Mouse (Mus musculus) hindlimb bud, embryonic 11.5 days (tissue): ENCODE measurements around the gene Gm12216.

ENCODE experiments used
- DNase-seq: peaks from one replicate; pipeline ENCODE4 v3.0.0-alpha.2; 2012; ENCODE audit warnings: low read depth, low spot score; ENCODE audit errors: extremely low spot score

Gene Gm12216

DNA sequence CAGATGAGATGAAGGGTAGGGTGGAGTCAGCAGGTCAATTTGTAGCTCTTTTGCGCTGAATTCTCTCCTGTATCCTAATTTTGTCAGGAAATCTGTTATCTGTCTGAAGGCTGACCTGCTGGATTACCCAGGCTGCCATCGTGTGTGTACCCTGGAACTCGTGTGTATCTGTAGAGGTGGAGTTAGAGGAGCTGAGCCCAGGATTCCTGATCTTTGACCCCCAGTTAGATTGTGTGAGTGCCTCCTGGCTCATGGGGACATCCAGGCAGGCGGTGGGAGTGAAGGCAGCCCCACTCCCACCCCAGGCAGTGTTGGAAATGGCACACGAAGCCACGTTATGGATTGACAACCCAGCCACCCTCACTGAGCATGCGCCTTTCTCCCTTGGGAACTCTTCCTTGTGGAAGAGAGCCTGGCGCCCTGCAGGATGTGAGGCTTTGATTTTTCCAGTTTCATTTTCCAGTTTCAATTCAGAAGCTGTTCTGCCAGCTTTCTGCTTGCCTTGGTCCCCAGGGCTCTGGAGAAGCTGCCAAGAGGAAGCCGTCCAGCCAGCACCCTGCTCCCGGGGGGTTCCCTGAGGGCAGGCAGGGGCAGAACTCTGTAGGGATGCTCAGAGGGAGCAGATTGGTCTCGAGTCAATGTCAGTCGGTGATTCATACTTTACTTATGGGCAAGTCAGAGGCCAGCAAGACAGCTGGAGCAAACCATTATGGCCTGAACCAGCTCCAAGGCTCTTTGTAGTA is 62.5 kb downstream of the Gm12216 start:
- no peak for DNase-seq

DNA sequence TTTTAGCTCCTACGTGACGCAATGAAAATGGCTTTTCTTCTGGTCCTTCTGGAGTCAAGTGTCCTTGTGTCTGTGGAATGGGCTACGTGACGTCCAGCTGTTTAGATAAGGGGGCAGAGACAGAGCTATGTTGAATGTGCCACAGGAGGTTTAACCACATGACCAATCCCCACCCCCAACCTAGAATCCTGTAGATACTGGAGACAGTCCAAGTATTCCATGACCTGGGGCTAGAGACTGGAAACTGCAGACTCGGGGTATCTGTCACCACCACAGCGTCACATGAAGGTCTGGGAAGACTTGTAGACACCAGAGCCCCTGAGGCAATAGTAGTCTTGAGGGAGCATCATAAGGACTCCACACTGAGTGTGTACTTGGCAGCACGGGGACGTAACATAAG is 63.2 kb downstream of the Gm12216 start:
- no peak for DNase-seq

DNA sequence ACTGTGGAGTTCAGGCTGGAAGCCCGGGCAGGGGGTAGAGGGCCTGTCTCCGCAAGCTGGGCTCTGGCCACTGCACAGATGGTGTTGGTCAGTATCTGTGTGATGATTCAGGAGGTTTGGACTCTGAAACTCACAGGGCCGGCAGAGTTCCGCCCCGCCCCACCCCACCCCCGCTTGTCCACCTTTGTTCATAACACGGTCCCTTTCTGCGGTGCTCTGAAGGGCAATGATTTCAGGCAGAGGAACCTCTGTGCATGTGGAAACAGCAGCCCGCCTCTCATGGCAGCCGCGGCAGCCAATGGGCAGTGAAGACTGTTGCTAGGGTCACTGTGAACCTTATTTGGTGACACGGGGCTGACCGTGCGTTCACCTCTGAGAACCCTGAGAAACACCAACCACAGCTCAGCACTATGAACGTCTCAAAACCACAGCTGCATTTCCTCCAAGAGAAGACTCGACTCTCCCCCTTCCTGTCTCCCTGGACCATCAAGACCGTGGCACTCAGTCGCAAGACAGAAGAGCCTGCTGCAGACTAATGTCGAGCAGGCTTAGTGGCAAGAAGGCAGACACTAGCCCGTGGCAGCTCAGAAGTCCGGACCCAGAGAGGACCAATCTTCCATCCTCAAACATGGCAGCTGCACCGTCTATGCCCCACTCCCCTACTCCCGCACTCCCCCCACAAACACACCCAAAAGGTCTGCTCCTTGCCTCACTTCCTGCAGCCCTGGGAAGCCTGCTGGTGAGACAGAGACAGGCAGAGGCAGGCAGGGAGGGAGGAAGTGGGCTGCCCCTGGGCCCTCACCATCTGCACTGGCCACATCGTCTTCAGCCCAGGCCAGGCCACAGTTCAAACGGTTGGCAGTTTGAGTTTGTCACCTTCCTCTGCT is 64.1 kb downstream of the Gm12216 start:
- DNase-seq = no peak

DNA sequence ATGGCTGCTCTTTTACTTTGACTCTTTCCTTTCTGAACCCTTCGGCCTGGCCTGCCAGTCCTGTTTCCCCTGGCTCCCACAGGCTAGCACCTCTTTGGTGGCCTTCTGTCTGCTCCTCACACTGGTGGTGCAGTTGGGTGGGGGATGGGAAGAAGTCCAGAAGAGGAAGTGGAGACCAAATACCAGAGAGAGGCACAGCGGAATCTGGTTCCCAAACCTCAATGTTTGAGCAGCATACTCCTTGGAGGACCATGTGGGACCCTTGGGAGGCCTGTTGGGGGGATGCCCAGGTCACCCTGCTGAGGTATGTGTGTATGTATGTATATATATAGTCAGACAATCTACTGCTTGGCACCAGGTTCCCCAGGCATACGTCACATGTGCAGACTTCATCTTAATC is 65.0 kb downstream of the Gm12216 start:
- DNase-seq = no peak

DNA sequence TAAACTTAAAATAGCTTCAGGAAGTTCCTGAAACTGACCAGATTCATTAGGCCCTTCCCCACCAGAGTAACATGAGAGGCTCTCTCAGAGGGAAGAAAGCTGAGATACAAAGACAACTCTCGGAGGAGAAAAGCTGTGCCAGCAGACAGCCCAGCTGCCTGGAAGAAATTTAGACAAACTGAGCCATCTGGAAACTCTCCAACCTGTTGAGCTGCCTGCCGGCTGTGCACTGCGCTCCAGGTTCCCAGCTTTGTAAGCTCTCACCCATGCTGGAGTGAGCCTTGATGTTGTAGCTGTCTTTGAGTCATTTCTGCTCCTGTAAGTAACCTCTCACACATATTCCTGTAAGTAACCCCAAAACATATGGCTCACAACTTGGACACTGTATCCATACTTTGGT is 66.1 kb downstream of the Gm12216 start:
- DNase-seq = no peak

DNA sequence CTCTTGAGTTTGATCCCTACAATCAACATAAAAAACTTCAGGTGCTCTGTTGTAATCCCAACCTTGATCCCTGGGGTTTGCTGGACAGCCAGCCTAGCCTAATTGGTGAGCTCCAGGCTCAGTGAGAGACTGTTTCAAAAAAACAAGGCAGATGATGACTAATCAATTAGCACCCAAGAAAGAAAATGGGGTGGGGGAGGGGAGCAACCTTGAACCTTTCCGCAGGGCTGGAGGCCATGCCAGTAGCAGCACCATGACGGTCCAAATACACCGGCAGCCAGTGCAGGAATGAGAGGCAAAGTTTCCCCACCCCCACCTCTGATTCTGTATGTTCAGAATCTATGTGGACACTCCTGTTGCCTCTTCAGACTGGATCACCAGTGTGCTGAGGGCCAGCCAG is 69.8 kb downstream of the Gm12216 start:
- DNase-seq = no peak

DNA sequence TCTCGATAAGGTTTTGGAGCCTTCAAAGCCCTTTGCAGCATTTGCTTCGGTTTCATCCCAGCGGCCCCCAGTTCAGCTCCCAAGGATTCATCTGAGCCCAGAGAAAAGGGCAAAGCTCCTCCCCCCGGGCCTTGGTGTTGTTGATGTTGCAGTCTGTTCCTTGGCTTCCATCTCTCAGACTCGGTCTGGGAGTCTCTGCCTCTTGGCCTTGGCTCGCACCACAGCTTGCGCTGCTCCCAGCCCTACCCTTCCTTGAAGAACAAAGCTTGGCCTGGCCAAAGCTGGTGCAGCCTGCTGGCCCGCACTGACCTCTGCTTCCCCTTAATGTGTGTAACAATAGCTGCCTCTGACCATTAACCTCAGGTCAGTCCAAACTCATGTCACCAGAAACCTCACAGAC is 70.9 kb downstream of the Gm12216 start:
- no peak for DNase-seq

DNA sequence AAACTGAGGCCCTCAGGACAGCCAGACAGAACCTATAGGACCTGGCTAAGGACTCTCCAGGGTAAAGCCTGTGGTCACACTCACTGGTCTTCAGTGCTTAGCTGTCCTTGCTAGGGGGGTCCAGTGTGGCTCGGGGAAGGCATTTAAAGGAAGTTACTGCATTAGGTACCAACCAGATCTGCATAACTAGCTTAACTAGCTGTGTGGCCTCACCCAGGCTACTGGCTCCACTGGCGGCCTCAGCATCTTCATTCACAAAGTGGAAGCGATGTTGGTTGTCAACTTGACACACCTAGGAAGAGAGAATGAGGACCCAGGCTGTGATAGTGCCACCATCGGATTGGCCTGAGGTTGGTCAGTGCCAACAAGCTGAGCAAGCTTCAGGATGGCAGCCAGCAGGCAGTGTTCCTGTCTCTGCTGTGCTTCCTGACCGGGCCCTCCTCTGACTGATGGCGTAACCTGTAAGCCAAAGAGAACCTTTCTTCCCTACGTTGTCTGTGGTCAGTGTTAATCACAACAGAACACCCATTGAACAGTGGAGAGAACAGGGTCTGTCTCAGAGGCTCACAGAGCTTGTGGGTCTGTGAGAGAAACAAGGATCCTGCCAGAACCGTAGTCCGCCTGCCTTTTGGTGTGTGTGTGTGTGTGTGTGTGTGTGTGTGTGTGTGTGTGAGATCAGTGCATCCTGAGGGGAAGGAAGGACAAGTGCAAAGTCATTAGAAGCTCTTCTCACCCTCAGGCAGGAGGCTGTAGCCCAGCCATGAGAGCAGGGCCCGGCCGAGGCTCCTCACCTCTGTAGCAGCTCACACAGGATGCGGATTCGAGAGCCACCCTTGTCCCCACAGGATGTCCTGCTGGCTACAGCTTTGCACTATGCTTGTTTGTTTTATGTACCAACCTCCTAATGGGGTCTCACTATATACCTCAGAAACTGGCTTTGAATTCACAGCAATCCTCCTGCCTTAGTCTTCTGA is 72.7 kb downstream of the Gm12216 start:
- no peak for DNase-seq

DNA sequence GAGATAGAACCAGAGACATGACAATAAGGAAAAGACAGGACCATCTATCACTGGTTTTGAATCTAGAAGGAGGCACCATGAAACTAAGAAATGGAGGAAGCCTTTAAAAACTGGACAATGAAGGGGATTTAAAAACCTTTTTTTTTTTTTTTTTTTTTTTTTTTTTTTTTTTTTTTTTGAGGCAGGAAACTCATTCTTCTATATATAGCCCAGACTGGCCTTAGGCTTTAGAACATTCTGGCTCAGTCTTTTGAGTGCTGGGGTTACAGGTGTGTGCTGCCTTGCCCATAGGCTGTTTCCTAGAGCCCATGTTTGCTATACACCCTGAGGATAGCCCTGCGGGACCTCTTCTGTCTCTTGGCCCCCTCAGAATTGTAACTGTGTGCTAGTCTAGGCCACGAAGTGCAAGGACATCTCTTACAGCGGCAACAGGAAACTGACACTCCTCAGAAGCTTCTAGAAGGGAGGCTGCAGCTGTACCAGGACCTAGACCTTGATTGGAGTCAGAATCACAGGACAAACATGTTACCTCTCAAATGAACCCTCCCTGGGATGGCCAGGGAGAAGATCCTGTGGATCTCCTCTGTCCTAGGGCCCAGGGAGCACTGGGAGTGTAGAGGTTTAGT is 73.6 kb downstream of the Gm12216 start:
- no peak for DNase-seq

DNA sequence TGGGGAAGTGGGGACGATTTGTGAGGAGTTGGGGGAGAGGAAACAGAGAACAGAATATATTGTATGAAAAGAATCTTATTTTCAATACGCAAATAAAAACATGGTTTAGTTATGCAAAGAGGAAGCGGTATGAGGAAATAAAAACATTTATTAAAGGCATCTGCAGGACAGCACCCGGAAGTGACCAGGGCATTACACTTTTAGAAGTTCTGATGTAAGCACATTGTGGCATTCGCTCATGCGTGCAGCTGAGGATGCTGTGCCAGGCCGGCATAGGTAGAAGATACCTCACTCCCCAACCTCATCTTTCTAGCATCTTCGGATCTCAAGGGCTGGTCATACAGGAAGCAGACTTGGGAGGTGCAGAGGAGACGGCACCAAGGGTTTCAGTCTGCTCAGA is 75.8 kb downstream of the Gm12216 start:
- DNase-seq = no peak

DNA sequence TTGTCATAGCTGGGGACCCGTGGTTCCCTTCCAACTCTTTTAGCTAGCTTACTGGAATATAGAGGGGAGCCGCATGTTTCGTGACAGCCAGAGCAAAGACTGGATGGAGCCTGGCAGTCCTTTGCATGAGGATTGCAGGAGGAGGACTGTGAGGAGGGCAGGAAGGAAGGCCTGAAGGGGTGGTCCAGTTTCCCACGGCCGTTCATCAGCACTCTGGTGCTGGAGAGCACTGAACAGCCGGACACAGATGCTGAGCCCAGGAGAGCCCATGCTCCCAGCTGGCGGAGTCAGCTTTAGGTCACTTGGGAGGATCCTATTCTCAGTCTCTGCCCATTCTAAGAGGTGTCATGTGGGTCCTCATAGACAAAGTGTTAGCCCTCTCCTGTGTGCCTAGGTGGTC is 77.1 kb downstream of the Gm12216 start:
- DNase-seq = no peak

DNA sequence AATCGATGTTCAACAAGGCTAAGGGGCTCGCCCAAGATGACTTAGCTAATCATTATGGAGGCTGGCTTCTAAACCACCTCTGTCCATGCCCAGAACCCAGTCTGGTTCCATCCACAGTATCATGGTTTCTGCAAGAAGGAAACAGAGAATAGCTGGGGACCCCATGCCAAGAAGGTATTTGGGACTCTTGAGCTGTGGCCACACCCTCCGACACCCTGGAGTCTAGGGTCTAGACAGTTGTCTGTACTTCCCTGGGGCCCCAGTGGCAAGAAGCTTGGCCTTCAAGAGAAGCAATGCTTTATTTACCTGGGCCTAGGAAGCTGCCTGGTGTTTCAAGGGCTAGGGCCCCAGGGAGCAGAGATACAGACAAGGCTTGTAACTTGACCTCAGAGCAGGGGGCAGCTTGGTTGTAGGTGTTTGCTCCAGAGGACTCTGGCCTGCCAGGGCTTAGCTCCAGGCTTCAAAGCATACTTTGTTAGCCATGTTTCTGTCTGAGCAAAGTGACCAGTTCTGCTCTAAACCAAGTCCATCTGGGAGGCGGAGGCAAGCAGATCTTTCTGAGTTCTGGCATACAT is 77.8 kb downstream of the Gm12216 start:
- no peak for DNase-seq

DNA sequence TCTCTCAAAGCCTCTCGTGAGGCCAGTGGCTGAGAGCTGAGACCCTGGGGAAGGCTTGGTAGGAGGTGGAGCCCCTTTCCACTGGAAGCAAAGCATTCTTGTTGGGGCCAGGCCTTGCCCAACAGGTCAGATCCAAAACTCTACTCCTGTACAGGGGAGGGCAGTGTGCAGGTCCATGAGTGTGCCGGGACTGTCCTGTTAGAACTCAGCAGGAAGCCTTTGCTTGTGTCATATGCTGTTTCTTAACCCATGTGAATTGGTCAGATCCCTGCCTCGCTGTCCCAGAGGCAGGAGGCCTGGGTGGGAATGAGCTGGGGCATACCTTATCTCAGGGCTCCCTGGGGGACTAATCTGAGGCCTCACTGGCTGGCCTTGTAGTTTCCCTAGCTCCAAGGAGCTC is 78.8 kb downstream of the Gm12216 start:
- no peak for DNase-seq

DNA sequence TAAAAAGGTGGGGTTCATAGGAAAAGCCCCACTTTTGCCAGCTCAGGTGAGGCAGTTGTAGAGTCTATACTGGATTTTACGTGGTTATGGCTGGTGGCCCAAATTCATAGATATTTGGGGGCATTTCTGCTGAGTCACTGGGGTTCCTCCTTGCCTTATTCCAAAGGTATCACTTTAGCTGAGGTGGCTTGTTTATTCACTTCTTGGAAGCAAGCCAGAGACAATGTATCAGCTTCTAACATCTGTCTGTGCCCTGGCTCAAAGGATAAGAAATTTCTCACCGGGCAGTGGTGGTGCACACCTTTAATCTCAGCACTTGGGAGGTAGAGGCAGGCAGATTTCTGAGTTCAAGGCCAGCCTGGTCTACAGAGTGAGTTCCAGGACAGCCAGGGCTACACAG is 79.2 kb downstream of the Gm12216 start:
- no peak for DNase-seq

DNA sequence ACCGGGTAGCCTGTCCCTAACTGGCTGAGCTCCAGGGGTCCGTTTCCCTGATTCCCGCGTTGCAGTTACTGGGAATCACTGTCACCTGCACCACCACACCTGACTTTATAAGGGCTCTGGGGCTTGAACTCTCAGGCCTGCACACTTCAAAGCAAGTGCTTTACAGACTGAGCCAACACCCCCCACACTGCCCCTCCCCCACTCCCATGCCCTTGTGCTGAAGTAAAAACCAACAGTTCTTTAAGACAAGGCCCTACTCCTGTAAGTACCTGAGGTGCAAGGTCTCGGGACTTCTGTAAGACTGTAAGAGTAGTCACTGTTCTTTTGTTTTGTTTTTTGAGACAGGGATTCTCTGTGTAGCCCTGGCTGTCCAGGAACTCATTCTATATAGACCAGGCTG is 80.6 kb downstream of the Gm12216 start:
- no peak for DNase-seq

DNA sequence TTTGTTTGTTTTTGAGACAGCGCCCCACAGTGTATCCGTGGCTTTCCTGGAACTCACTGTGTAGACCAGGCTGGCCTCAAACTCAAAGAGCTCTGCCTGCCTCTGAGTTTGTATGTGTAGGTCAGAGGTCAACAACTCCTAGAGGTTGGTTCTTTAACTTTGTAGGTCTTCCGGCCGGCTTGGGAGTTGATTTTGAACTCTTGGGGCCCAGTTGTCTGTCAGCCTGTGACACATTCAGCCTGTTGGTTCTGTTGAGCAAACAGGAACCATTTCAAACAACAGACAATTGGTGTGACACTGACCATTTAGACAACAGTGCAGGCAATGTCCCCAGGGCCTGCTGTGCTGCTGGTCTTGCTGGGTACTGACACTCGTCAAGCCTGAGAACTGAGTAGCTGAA is 81.3 kb downstream of the Gm12216 start:
- DNase-seq = no peak

DNA sequence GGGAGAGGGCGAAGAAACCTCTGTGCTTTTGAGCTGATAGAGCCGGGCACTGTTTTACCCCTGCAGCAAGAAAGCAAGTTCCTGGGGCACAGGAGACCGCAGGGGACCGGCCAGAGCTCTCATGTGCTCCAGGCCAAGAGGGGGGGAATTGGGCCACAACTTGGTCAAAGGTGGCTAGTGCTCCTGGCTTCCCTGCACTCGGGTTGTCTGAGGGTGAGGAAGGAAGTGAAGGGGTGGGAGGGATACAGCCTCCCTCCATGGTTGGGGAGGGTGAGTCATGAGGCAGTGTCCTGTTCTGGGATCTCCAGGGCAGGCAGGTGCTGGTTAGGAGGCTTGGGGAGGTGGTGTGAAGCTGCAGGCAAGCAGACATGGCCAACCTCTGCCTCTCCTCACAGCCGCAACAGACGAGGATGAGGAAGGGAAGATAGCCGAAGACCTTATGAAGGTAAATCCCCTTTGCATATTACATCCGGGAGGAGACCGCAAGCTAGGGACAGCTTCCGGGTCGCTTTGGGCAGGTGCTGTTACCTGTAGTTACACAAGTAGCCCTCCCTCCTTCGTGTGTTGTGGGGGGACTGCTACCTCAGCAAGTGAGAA is 84.3 kb downstream of the Gm12216 start:
- no peak for DNase-seq

DNA sequence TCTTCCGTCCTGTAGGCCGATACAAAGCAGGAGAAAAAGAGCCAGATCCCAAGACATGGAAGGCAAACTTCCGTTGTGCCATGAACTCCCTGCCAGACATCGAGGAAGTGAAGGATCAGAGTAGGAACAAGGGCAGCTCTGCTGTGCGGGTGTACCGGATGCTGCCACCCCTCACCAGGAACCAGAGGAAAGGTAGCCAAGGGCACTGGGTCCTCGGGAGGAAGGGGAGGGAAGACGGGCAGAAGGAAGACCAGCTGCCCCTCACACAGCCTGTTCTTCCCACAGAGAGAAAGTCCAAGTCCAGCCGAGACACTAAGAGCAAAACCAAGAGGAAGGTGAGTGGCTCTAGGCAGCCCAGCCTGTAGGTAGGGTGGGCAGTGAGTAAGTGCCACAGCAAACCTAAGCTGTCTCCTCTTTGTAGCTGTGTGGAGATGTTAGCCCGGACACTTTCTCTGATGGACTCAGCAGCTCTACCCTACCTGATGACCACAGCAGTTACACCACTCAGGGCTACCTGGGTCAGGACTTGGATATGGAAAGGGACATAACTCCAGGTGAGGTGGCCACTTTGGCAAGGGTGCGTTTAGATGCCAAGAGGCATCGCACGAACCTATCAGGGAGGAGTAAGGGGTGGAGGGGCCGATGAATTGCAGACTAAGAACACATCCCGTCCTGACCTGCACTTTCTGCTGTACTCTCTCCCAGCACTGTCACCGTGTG is 85.3 kb downstream of the Gm12216 start:
- no peak for DNase-seq

DNA sequence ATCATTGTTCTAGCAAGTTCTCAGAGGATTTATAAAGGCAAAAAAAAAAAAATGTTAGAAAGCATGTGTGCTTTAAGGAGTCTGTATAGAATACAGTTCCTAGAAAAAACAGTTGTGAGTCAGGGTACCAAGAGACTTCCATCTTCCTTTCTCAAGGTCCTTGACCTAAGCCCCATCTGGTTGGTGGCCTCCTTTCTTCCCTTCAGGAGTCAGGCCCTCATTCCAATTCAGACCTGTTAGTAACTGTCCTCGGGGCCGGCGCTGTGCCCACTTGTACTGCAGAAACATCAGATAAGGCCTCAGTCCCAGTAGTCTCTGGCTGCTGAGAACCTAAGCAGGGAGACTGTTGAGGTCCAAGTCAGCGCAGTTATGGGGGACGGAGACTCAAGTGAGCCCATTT is 86.0 kb downstream of the Gm12216 start, which contains the start of gene Gm17334:
Gene Gm17334, minus strand, starts transcription at position 101 of the 400 bp plus-strand sequence.
- DNase-seq = no peak
